Mouse (Mus musculus) brain, embryonic 14.5 days (tissue): Measurements from ENCODE around the gene Axin1.

Experiments used
- CTCF ChIP-seq: fragments of 200-500 bp; IDR thresholded peaks from 2 replicates; pipeline ENCODE4 v1.5.1; 2012; ENCODE audit warnings: inconsistent platforms, mild to moderate bottlenecking, moderate library complexity, borderline replicate concordance; ENCODE audit not compliant: insufficient read depth, insufficient read length; ENCODE audit errors: extremely low read depth
- POLR2A ChIP-seq: fragments of 200-500 bp; IDR thresholded peaks from 2 replicates; pipeline ENCODE4 v1.6.1; 2012; ENCODE audit warnings: mild to moderate bottlenecking, inconsistent platforms, borderline replicate concordance; ENCODE audit not compliant: poor library complexity, insufficient read depth, insufficient read length, severe bottlenecking; ENCODE audit errors: extremely low read depth

DNA sequence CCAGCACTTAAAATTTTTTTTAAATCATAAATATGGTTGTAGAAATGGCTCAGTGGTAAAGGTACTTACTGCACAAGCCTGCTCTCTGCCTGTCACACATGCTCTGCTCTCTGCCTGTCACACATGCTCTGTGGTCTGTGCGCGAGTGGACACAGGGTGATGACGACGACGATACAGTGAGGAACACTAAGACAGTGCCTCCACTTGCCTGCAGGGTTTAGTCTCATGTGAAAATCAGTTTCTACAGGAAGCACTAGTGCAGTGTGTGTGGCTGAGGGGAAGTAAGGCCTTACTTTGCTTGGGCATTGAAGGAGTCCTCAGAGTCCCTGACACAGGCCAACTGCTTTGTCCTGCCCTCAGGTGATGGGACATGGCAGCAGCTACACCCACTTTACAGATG lies 91.3 kb downstream of the Axin1 start:
- TF ChIP-seq CTCF (no peak), POLR2A (no peak)
